Mouse (Mus musculus): ENCODE results near the gene Stx1b. TPM values are rescaled to one million over a fixed set of nuclear protein-coding genes. Genes with fewer than 3 reads are reported as not detected.
A peak's percentile ranks its signal among the peaks of the same experiment; 100 is the strongest.

Gene Stx1b
- total RNA-seq, 2 experiments from 2014 or later = 0.64 to 1.1 TPM

GRCm38 (mm10) chr7:127761026-127761425 is 63.3 kb downstream of the Stx1b start:
- intact Hi-C loops (cut with DNase I) = no loop called here
- peak; percentile 59 to 71 for DNase-seq

GRCm38 (mm10) chr7:127760478-127760877 is 63.9 kb downstream of the Stx1b start:
- DNase-seq = no peak
- intact Hi-C loops (cut with DNase I) = no loop called here

GRCm38 (mm10) chr7:127759716-127760115 is 64.6 kb downstream of the Stx1b start:
- DNase-seq = no peak
- intact Hi-C loops (cut with DNase I) = loop anchor here (5.0 kb wide), 1 partner anchor 87 kb away; no protein-coding TSS in a partner anchor

Other genes with a start within 250 kb of the Stx1b start
- gene Ccdc189, start 236.0 kb downstream of the Stx1b start, total RNA-seq (2021) = 1 to 10 TPM; 2.6 to 3.5 TPM
- gene Rnf40, start 235.8 kb downstream of the Stx1b start, total RNA-seq (2021) = 10 to 100 TPM; 26.8 to 31.6 TPM
- 10 to 100 TPM in 1 of 2 experiments, 1 to 10 TPM in 1; 6.1 to 10.4 TPM for gene Zfp629, start 208.8 kb downstream of the Stx1b start, total RNA-seq (2021)
- gene Bcl7c, start 115.6 kb downstream of the Stx1b start, total RNA-seq (2021) = 10 to 100 TPM; 33.7 to 35.3 TPM
- gene Ctf1, start 111.8 kb downstream of the Stx1b start, total RNA-seq (2021) = 10 to 100 TPM; 14.6 to 18.7 TPM
- not detected for gene Ctf2, start 92.4 kb downstream of the Stx1b start, total RNA-seq (2021)
- 1 to 10 TPM; 1.9 to 2.5 TPM for gene Fbxl19, start 80.0 kb downstream of the Stx1b start, total RNA-seq (2021)
- gene Orai3, start 54.7 kb downstream of the Stx1b start, total RNA-seq (2021) = 1 to 10 TPM; 8.4 to 9.2 TPM
- 10 to 100 TPM; 13.0 to 21.3 TPM for gene Setd1a, start 47.9 kb downstream of the Stx1b start, total RNA-seq (2021)
- 1 to 10 TPM in 1 of 2 experiments, under 1 TPM in 1; 0.31 to 2.1 TPM for gene Gm49388, start 38.9 kb downstream of the Stx1b start, total RNA-seq (2021)
- gene Hsd3b7, start 23.9 kb downstream of the Stx1b start, total RNA-seq (2021) = 1 to 10 TPM; 5.5 to 5.6 TPM
- 10 to 100 TPM; 43.0 to 47.4 TPM for gene Stx4a, start 255 bp downstream of the Stx1b start, total RNA-seq (2021)
- 10 to 100 TPM; 10.4 to 12.7 TPM for gene Zfp646, start 51.7 kb upstream of the Stx1b start, total RNA-seq (2021)
- gene Zfp668, start 52.3 kb upstream of the Stx1b start, total RNA-seq (2021) = 1 to 10 TPM; 2.4 to 3.6 TPM
- gene Prss53, start 66.4 kb upstream of the Stx1b start, total RNA-seq (2021) = 1 to 10 TPM; 1.5 to 1.7 TPM
- gene Gm21974, start 70.9 kb upstream of the Stx1b start, total RNA-seq (2021) = not detected
- 10 to 100 TPM; 10.6 to 12.2 TPM for gene Vkorc1, start 71.1 kb upstream of the Stx1b start, total RNA-seq (2021)
- gene Bckdk, start 79.5 kb upstream of the Stx1b start, total RNA-seq (2021) = 100 to 1,000 TPM; 155 TPM
- 10 to 100 TPM; 20.7 to 20.9 TPM for gene Kat8, start 88.0 kb upstream of the Stx1b start, total RNA-seq (2021)
- not detected for gene Prss8, start 105.6 kb upstream of the Stx1b start, total RNA-seq (2021)
- 1 to 10 TPM; 6.5 to 7.2 TPM for gene Prss36, start 122.2 kb upstream of the Stx1b start, total RNA-seq (2021)
- 10 to 100 TPM; 60.9 to 92.2 TPM for gene Fus, start 142.9 kb upstream of the Stx1b start, total RNA-seq (2021)
- 1 to 10 TPM; 1.2 to 1.6 TPM for gene Pycard, start 169.3 kb upstream of the Stx1b start, total RNA-seq (2021)
- 100 to 1,000 TPM; 200 to 226 TPM for gene Trim72, start 179.4 kb upstream of the Stx1b start, total RNA-seq (2021)
- gene Itgam, start 238.1 kb upstream of the Stx1b start, total RNA-seq (2021) = 1 to 10 TPM; 1.6 TPM
- under 1 TPM in 1 of 2 experiments, not detected in 1; 0.05 TPM for gene Gm49368, start 238.1 kb upstream of the Stx1b start, total RNA-seq (2021)

Measured in gastrocnemius, postnatal 36 days (tissue).